Mouse (Mus musculus): ENCODE measurements around the gene Dido1. TPM values are rescaled to one million over a fixed set of nuclear protein-coding genes. Genes with fewer than 3 reads are reported as not detected.

Gene Dido1
- polyA plus RNA-seq (2014; fragmentation: Nextera tagmentation; extraction: Ambion mirVana) = 31.5 and 32.5 TPM in 2 replicates

GRCm38 (mm10) chr2:180709923-180710272, at the start of gene Dido1, which contains the start of gene Gid8:
TSS of gene Dido1 (minus strand) at chr2:180709999.
TSS of gene Gid8 (plus strand) at chr2:180710117.
- under 1% methylated on average over 41 of the region's 43 CpGs for WGBS
- H3K4me1 ChIP-seq (ENCODE audit: control insufficient read depth, insufficient read depth, low read length) = peaks cover 8% of the 10 kb centered on the region
- H3K9me3 ChIP-seq (ENCODE audit: control insufficient read depth, low read length) = no peaks in the 10 kb centered on the region
- H3K27ac ChIP-seq (ENCODE audit: low read depth, low read length) = peak within 1 kb of the TSS; percentile 63
- H3K4me3 ChIP-seq (ENCODE audit: low read depth, low read length) = peak within 1 kb of the TSS; percentile 100
- no peaks in the 10 kb centered on the region for H3K27me3 ChIP-seq (ENCODE audit: control insufficient read depth, insufficient read depth, low read length)
- peak within 1 kb of the TSS; percentile 98 for H3K9ac ChIP-seq (ENCODE audit: low read length)
- ATAC-seq (ENCODE audit: insufficient read depth, low FRiP score, low TSS enrichment) (peak; percentile 93), DNase-seq (ENCODE audit: low spot score) (peak; percentile 96)
- H3K4me2 ChIP-seq (ENCODE audit: low read depth) = peak within 1 kb of the TSS; percentile 76
- H3K36me3 ChIP-seq (ENCODE audit: control insufficient read depth, insufficient read depth, low read length) = no peaks in the 10 kb centered on the region

DNA sequence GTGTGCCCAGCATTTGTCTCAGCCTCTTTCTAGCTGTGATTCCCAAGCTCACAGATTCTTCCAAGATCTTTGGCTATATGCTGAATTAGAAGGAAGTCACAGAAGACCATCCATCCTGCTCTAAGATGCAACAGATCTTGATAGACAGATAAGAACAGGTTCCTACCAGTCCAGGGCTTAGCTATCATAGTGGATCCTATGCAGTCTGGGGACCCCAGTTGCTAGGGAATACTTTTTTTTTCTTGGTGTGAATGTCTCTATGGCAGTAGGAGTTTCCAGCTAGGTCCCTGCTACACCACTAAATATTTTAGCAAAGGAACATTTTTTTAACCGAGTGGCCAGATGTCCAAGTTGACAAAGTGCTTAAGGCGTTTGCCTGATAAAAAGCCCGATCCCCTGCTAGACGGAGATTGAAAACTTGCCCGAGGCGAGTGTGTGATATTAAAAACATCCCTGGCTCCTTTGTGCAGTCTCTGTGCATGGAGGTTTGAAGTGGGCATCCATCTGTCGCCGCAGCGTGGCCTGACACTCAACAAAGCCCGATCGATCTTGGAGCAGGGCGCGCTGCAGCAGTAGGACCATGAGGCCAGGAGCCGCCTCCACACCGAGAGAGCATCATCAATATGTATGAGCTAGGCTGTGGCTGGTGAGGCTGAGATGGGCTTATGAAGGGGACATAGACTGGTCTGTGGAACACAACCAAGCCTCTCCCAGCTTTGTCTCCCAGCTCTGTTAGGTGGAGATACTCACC, 48.9 kb upstream of the Dido1 start:
- H3K9ac ChIP-seq (ENCODE audit: low read length) = 0 out of 2 replicates have a peak overlapping the region, but pooled peaks have one; percentile 20
- peak overlapping the region; percentile 70 for H3K27ac ChIP-seq (ENCODE audit: low read depth, low read length)
- WGBS = 36% methylated on average over 15 of the region's 15 CpGs
- ATAC-seq (ENCODE audit: insufficient read depth, low FRiP score, low TSS enrichment) (peak; percentile 81), DNase-seq (ENCODE audit: low spot score) (peak; percentile 72)
- no peaks in the 10 kb centered on the region for H3K36me3 ChIP-seq (ENCODE audit: control insufficient read depth, insufficient read depth, low read length)
- H3K9me3 ChIP-seq (ENCODE audit: control insufficient read depth, low read length) = no peaks in the 10 kb centered on the region
- H3K4me3 ChIP-seq (ENCODE audit: low read depth, low read length) = no peak overlapping the region
- H3K4me1 ChIP-seq (ENCODE audit: control insufficient read depth, insufficient read depth, low read length) = peaks cover 11% of the 10 kb centered on the region; the same call in 1 of the 2 replicates
- H3K27me3 ChIP-seq (ENCODE audit: control insufficient read depth, insufficient read depth, low read length) = no peaks in the 10 kb centered on the region
- no peak overlapping the region for H3K4me2 ChIP-seq (ENCODE audit: low read depth)

- Histone ChIP-seq H3K4me1 (ENCODE audit: control insufficient read depth, insufficient read depth, low read length) (peaks cover 11% of the 10 kb centered on the region; the same call in 1 of the 2 replicates), H3K27me3 (ENCODE audit: control insufficient read depth, insufficient read depth, low read length) (no peaks in the 10 kb centered on the region), H3K36me3 (ENCODE audit: control insufficient read depth, insufficient read depth, low read length) (no peaks in the 10 kb centered on the region), H3K9me3 (ENCODE audit: control insufficient read depth, low read length) (no peaks in the 10 kb centered on the region), H3K4me2 (ENCODE audit: low read depth) (no peak overlapping the region), H3K9ac (ENCODE audit: low read length) (no peak overlapping the region), H3K27ac (ENCODE audit: low read depth, low read length) (no peak overlapping the region), H3K4me3 (ENCODE audit: low read depth, low read length) (no peak overlapping the region)
- ATAC-seq (ENCODE audit: insufficient read depth, low FRiP score, low TSS enrichment) (no peak), DNase-seq (ENCODE audit: low spot score) (no peak)
- 16% methylated on average over 2 of the region's 2 CpGs for WGBS
Observed at GRCm38 (mm10) chr2:180756786-180757185, 47.0 kb upstream of the Dido1 start.

DNA sequence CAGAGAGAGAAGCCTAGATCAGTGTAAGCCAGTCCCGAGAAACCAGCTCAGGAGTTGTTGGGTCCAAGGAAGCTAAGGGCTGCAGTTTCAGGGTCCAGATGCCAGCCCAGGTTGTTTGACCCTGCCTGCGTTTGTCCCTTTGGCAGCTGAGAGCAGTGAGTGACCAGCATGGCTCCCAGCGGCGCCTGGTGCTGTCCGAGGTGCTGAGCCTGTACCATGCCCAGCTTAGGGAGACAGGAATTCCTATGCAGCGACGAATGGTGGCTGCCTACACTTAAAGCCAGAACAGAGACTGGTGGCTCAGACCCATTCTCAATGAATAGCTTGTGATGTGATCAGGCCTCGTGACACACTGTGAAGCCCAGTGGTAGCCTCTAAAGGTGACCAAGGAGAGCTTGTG, 46.1 kb upstream of the Dido1 start:
- H3K27ac ChIP-seq (ENCODE audit: low read depth, low read length) = no peak overlapping the region
- H3K4me2 ChIP-seq (ENCODE audit: low read depth) = no peak overlapping the region
- peaks cover 11% of the 10 kb centered on the region; the same call in 1 of the 2 replicates for H3K4me1 ChIP-seq (ENCODE audit: control insufficient read depth, insufficient read depth, low read length)
- ATAC-seq (ENCODE audit: insufficient read depth, low FRiP score, low TSS enrichment) = no peak
- 1% methylated on average over 8 of the region's 8 CpGs for WGBS
- no peaks in the 10 kb centered on the region for H3K9me3 ChIP-seq (ENCODE audit: control insufficient read depth, low read length)
- H3K4me3 ChIP-seq (ENCODE audit: low read depth, low read length) = no peak overlapping the region
- H3K27me3 ChIP-seq (ENCODE audit: control insufficient read depth, insufficient read depth, low read length) = no peaks in the 10 kb centered on the region
- H3K36me3 ChIP-seq (ENCODE audit: control insufficient read depth, insufficient read depth, low read length) = no peaks in the 10 kb centered on the region
- peak; percentile 71 for DNase-seq (ENCODE audit: low spot score)
- no peak overlapping the region for H3K9ac ChIP-seq (ENCODE audit: low read length)

GRCm38 (mm10) chr2:180754976-180755688, 45.3 kb upstream of the Dido1 start:
- ATAC-seq (ENCODE audit: insufficient read depth, low FRiP score, low TSS enrichment) (no peak), DNase-seq (ENCODE audit: low spot score) (no peak)
- Histone ChIP-seq H3K4me1 (ENCODE audit: control insufficient read depth, insufficient read depth, low read length) (peaks cover 11% of the 10 kb centered on the region; the same call in 1 of the 2 replicates), H3K27ac (ENCODE audit: low read depth, low read length) (no peak overlapping the region), H3K27me3 (ENCODE audit: control insufficient read depth, insufficient read depth, low read length) (no peaks in the 10 kb centered on the region), H3K36me3 (ENCODE audit: control insufficient read depth, insufficient read depth, low read length) (no peaks in the 10 kb centered on the region), H3K9me3 (ENCODE audit: control insufficient read depth, low read length) (no peaks in the 10 kb centered on the region), H3K9ac (ENCODE audit: low read length) (no peak overlapping the region), H3K4me2 (ENCODE audit: low read depth) (no peak overlapping the region), H3K4me3 (ENCODE audit: low read depth, low read length) (no peak overlapping the region)
- 63% methylated on average over 5 of the region's 5 CpGs for WGBS

DNA sequence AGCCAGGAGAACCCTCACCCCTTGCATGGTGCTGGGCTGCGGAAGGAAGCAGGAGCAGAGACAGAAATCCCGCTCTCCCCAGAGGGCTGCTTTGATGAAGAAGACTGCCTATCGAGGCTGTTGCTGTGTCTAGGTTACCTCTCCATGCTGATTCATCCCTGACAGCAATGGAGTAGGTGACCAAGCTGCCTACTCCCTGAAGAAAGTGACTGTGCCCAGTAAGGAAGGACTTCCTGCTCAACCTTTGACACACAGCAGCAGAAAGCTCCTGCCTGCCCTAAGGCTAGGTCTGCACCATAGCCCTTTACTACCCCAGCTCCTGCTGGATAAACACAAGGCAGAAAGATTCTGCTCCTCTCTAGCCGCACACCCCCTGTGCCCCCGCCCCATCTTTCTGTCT, 39.1 kb upstream of the Dido1 start:
- WGBS = 72% methylated on average over 5 of the region's 5 CpGs
- peaks cover 5% of the 10 kb centered on the region; the same call in 1 of the 2 replicates for H3K4me1 ChIP-seq (ENCODE audit: control insufficient read depth, insufficient read depth, low read length)
- H3K9ac ChIP-seq (ENCODE audit: low read length) = no peak overlapping the region
- H3K36me3 ChIP-seq (ENCODE audit: control insufficient read depth, insufficient read depth, low read length) = no peaks in the 10 kb centered on the region
- H3K4me2 ChIP-seq (ENCODE audit: low read depth) = no peak overlapping the region
- H3K4me3 ChIP-seq (ENCODE audit: low read depth, low read length) = no peak overlapping the region
- no peak for DNase-seq (ENCODE audit: low spot score)
- no peaks in the 10 kb centered on the region for H3K27me3 ChIP-seq (ENCODE audit: control insufficient read depth, insufficient read depth, low read length)
- no peak overlapping the region for H3K27ac ChIP-seq (ENCODE audit: low read depth, low read length)
- no peaks in the 10 kb centered on the region for H3K9me3 ChIP-seq (ENCODE audit: control insufficient read depth, low read length)
- ATAC-seq (ENCODE audit: insufficient read depth, low FRiP score, low TSS enrichment) = no peak

DNA sequence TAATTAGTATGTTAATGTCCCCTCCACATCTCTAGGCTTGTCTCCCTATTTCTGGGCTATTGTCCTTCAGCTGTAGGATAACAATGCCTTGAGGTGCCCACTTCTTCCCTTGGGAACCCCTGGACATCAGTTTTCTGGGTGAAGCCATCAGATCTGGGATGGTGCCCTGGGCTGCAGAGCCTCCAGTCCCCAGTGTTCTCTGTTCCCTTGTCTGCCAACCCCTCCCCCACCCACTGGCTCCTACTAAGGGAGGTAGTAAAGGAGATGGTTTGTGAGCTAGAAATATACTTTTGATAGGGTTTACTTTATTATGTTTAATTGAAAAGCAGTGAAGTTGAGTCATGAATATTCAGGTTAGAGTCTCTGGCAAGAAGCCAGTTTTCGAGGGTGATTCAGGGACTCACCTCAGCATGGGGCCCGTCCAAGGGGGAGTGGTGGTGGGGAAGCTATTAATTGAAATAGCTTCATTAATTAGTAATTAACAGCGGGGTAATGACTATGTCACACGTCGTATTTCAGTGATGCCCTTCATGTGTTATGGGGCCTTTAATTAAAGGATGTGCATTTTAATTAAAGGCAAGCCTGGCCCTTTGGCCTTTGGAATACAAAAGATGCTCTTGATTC, 36.9 kb upstream of the Dido1 start:
- no peak overlapping the region for H3K27ac ChIP-seq (ENCODE audit: low read depth, low read length)
- ATAC-seq (ENCODE audit: insufficient read depth, low FRiP score, low TSS enrichment) (no peak), DNase-seq (ENCODE audit: low spot score) (no peak)
- H3K27me3 ChIP-seq (ENCODE audit: control insufficient read depth, insufficient read depth, low read length) = no peaks in the 10 kb centered on the region
- H3K4me1 ChIP-seq (ENCODE audit: control insufficient read depth, insufficient read depth, low read length) = peaks cover 5% of the 10 kb centered on the region; the same call in 1 of the 2 replicates
- H3K9me3 ChIP-seq (ENCODE audit: control insufficient read depth, low read length) = no peaks in the 10 kb centered on the region
- no peak overlapping the region for H3K9ac ChIP-seq (ENCODE audit: low read length)
- H3K36me3 ChIP-seq (ENCODE audit: control insufficient read depth, insufficient read depth, low read length) = no peaks in the 10 kb centered on the region
- no peak overlapping the region for H3K4me3 ChIP-seq (ENCODE audit: low read depth, low read length)
- 38% methylated on average over 5 of the region's 5 CpGs for WGBS
- H3K4me2 ChIP-seq (ENCODE audit: low read depth) = no peak overlapping the region

GRCm38 (mm10) chr2:180745248-180745927, 35.6 kb upstream of the Dido1 start:
- DNase-seq (ENCODE audit: low spot score) (peak; percentile 86), ATAC-seq (ENCODE audit: insufficient read depth, low FRiP score, low TSS enrichment) (peak; percentile 38; the same call in 1 of the 2 replicates)
- Histone ChIP-seq H3K27me3 (ENCODE audit: control insufficient read depth, insufficient read depth, low read length) (no peaks in the 10 kb centered on the region), H3K36me3 (ENCODE audit: control insufficient read depth, insufficient read depth, low read length) (no peaks in the 10 kb centered on the region), H3K4me3 (ENCODE audit: low read depth, low read length) (no peak overlapping the region), H3K4me2 (ENCODE audit: low read depth) (no peak overlapping the region), H3K9ac (ENCODE audit: low read length) (no peak overlapping the region), H3K27ac (ENCODE audit: low read depth, low read length) (no peak overlapping the region), H3K9me3 (ENCODE audit: control insufficient read depth, low read length) (no peaks in the 10 kb centered on the region), H3K4me1 (ENCODE audit: control insufficient read depth, insufficient read depth, low read length) (peaks cover 5% of the 10 kb centered on the region; the same call in 1 of the 2 replicates)
- 35% methylated on average over 17 of the region's 17 CpGs for WGBS
